Mouse (Mus musculus): ENCODE results near the gene Kif17. TPM values are rescaled to one million over a fixed set of nuclear protein-coding genes. Genes with fewer than 3 reads are reported as not detected.
"Not testable (repeated sequence)": the region's sequence is repeated elsewhere in the genome, so short reads cannot be mapped to it uniquely, and the experiment has no call there.

The Kif17 gene
- polyA plus RNA-seq, 1 experiment from 2014 or later, result 0.79 TPM

DNA sequence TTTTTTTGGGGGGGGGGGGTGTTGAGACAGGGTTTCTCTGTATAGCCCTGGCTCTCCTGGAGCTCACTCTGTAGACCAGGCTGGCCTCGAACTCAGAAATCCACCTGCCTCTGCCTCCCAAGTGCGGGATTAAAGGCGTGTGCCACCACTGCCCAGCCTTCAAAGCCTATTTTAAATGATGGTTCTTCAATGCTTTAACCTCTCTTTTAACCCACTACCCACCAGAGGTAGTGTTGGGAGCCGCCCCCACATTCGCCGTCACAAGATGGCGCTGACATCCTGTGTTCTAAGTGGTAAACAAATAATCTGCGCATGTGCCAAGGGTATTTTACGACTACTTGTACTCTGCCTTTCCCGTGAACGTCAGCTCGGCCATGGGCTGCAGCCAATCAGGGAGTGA, 76.9 kb downstream of the Kif17 start:
- H3K4me3 ChIP-seq; H3K9ac ChIP-seq; H3K36me3 ChIP-seq; ATAC-seq (ENCODE audit: extremely low read depth, insufficient number of reproducible peaks, low FRiP score, low TSS enrichment); H3K9me3 ChIP-seq: not testable (repeated sequence)
- peaks cover 29% of the 10 kb centered on the region for H3K27me3 ChIP-seq (replicated peaks)
- 0 out of 2 replicates have a peak overlapping the region, but pooled peaks have one; percentile 73 for H3K4me2 ChIP-seq
- 0 out of 2 replicates have a peak overlapping the region, but pooled peaks have one; percentile 42 for H3K27ac ChIP-seq (replicated peaks)
- H3K4me1 ChIP-seq, result peaks cover 36% of the 10 kb centered on the region
- 45% methylated on average over 9 of the region's 12 CpGs for WGBS

DNA sequence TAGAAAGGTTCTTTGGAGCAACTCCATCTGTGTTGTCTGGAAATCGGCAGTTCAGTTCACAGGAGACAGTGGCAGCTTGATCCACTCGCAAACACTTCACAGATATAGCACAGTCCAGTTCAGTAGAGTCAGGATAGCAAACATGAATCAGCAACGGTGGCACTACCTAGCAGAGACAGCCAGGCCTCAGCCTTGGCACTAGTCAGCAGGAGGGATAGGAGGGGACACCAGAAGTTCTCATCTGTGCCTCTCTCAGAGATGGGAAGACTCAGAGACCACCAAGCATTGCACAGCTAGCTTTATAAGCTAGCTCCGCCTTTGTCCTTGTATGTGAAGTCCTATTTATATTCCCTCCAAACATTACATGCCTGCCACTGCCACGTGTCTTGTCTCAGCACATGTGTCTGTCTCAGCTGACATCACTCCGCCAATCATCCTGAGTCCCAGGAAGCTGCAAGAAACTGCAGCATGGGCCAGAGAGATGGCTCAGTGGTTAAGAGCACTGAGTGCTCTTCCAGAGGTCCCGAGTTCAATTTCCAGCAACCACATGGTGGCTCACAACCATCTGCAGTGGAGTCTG, 77.7 kb downstream of the Kif17 start:
- peaks cover 38% of the 10 kb centered on the region for H3K27me3 ChIP-seq (replicated peaks)
- H3K27ac ChIP-seq (replicated peaks), result peak overlapping the region; percentile 73

DNA sequence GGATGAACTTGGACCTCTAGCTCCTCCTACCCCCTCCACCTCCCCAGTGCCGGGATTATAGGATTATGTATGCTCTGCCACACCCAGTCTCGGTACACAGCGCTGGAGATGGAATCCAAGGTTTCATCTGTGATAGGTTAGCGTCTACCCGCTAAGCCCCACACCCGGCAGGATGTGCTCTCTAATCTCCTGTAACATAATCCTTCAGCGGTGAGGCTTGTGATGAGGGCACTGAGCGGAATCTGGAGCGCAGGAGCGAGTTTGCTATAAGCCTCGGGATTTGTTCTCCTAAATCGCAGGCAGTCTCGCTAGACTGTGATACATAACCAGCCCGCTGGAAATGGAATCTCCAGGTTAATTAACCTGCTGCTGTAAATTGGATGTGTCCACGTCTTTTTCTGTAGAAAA, 80.0 kb downstream of the Kif17 start:
- H3K36me3 ChIP-seq, result no peaks in the 10 kb centered on the region
- no peak for ATAC-seq (ENCODE audit: extremely low read depth, insufficient number of reproducible peaks, low FRiP score, low TSS enrichment)
- no peaks in the 10 kb centered on the region for H3K9me3 ChIP-seq
- no peak overlapping the region for H3K27ac ChIP-seq (replicated peaks)
- peaks cover 8% of the 10 kb centered on the region for H3K4me1 ChIP-seq
- H3K4me2 ChIP-seq, result peak overlapping the region; percentile 30; the same call in 1 of the 2 replicates
- no peak overlapping the region; the same call in 1 of the 2 replicates for H3K4me3 ChIP-seq
- H3K9ac ChIP-seq, result no peak overlapping the region
- 19% methylated on average over 15 of the region's 15 CpGs for WGBS
- H3K27me3 ChIP-seq (replicated peaks), result peaks cover 41% of the 10 kb centered on the region

More for the DNA sequence above, 77.7 kb downstream of the Kif17 start:
- Histone ChIP-seq H3K9ac (peak overlapping the region; percentile 50), H3K4me2 (peak overlapping the region; percentile 64), H3K9me3 (no peaks in the 10 kb centered on the region), H3K4me3 (peak overlapping the region; percentile 45), H3K4me1 (peaks cover 27% of the 10 kb centered on the region), H3K36me3 (no peaks in the 10 kb centered on the region)
- 68% methylated on average over 7 of the region's 7 CpGs for WGBS
- no peak for ATAC-seq (ENCODE audit: extremely low read depth, insufficient number of reproducible peaks, low FRiP score, low TSS enrichment)

DNA sequence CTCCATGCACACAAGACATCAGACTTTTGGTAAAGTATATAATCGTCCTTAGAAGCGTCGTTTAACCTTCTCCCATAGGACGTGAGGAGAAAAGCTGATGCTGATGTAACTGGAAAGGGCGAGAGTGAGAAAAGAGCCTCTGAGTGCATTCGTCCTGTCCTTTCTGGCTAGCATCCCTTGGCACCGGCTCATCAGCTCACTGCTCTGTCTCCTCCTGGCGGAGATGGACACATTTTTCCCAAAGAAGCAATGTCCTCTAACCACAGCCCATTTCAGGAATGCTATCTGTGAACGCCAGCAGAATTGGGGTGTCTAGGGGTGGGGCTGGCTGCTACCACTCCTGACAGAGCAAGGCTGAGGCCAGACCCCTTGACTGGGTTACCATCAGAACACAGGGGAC, 81.4 kb downstream of the Kif17 start:
- ATAC-seq (ENCODE audit: extremely low read depth, insufficient number of reproducible peaks, low FRiP score, low TSS enrichment), result no peak
- peaks cover 41% of the 10 kb centered on the region for H3K27me3 ChIP-seq (replicated peaks)
- no peak overlapping the region for H3K27ac ChIP-seq (replicated peaks)
- WGBS, result 68% methylated on average over 9 of the region's 9 CpGs
- no peak overlapping the region for H3K4me2 ChIP-seq
- H3K9me3 ChIP-seq, result no peaks in the 10 kb centered on the region
- no peaks in the 10 kb centered on the region for H3K36me3 ChIP-seq
- H3K4me3 ChIP-seq, result no peak overlapping the region
- H3K9ac ChIP-seq, result no peak overlapping the region
- peaks cover 3% of the 10 kb centered on the region for H3K4me1 ChIP-seq

DNA sequence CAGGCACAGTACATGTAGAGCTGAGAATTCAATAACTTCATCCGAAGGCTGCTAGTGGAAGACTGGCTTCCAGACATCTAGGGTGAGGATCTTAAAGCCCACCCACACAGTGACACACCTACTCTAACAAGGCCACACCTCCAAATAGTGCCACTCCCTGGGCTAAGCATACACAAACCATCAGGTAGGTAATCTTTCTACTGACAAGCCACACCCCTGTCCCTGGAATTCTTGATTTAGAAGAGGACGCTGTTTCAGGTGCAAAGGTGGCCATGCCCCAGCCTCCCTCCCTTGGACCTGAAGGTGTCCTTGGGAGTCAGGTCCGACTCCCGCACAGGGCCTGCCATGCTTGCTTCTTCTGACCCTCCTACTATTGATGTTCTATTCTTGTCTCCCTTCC, 82.9 kb downstream of the Kif17 start:
- Histone ChIP-seq H3K36me3 (no peaks in the 10 kb centered on the region), H3K4me3 (no peak overlapping the region), H3K9me3 (no peaks in the 10 kb centered on the region), H3K27me3 (replicated peaks) (peaks cover 41% of the 10 kb centered on the region), H3K9ac (no peak overlapping the region), H3K4me2 (no peak overlapping the region), H3K4me1 (no peaks in the 10 kb centered on the region; the same call in 1 of the 2 replicates), H3K27ac (replicated peaks) (no peak overlapping the region)
- ATAC-seq (ENCODE audit: extremely low read depth, insufficient number of reproducible peaks, low FRiP score, low TSS enrichment), result no peak
- WGBS, result 72% methylated on average over 4 of the region's 4 CpGs

DNA sequence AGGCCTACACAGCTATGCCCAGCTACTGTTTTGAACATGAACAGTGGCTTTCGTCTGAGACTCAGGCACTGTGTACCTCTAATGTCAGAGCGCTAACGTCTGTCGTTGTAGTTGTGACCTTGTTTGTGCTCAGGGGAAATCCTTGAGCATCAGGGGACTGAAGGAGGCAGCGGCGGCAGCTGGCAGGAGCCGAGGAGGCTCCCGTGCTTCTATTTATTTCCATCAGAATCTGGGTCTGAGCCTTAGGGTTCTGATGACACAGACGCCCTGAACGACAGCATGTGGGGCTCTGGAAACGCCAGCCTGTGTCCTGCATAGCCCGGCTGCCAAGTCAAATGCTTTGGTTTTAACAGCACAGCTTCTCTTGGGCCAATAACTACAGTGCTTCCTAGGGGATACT, 84.8 kb downstream of the Kif17 start:
- Histone ChIP-seq H3K27ac (replicated peaks) (no peak overlapping the region), H3K4me3 (no peak overlapping the region), H3K4me2 (no peak overlapping the region), H3K9ac (no peak overlapping the region), H3K36me3 (no peaks in the 10 kb centered on the region), H3K9me3 (no peaks in the 10 kb centered on the region), H3K4me1 (peaks cover 3% of the 10 kb centered on the region), H3K27me3 (replicated peaks) (peaks cover 33% of the 10 kb centered on the region)
- WGBS, result 76% methylated on average over 12 of the region's 12 CpGs
- no peak for ATAC-seq (ENCODE audit: extremely low read depth, insufficient number of reproducible peaks, low FRiP score, low TSS enrichment)

DNA sequence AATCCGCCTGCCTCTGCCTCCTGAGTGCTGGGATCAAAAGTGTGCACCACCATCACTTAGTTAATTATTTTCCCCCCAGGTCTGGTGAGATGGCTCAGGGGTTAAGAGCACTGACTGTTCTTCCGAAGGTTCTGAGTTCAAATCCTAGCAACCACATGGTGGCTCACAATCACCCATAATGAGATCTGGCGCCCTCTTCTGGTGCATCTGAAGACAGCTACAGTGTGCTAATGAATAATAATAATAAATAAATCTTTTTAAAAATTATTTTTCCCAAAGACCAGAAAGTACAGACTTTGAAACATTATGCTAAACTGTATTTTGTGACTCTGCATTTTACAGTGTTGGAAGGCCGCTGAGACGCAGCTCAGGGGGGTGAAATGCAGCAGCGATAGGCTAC, 85.4 kb downstream of the Kif17 start:
- 84% methylated on average over 6 of the region's 6 CpGs for WGBS
- ATAC-seq (ENCODE audit: extremely low read depth, insufficient number of reproducible peaks, low FRiP score, low TSS enrichment), result no peak
- peaks cover 7% of the 10 kb centered on the region for H3K4me1 ChIP-seq

DNA sequence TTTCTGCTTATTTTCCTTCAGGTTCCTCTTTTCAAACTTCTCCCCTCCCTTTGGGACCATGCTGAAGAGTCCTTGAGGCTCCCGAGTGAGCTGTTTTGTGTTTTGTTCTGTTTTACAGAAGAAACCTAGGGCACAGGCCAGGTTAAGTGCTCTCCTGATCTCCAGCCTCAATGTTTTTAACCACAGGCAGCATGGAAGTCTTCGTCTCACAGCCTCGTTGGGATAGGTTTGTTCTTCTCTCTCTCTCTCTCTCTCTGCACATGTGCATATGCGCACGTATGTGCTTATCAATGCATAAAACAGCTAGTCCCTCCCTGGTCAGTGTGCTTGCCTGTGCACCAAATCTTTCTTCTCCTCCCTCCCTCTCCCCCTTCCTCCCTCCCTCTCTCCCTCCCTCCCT, 86.6 kb downstream of the Kif17 start:
- Histone ChIP-seq H3K36me3 (no peaks in the 10 kb centered on the region), H3K27ac (replicated peaks) (no peak overlapping the region), H3K27me3 (replicated peaks) (peaks cover 15% of the 10 kb centered on the region), H3K4me2 (no peak overlapping the region), H3K4me1 (peaks cover 16% of the 10 kb centered on the region), H3K9ac (no peak overlapping the region), H3K4me3 (no peak overlapping the region), H3K9me3 (no peaks in the 10 kb centered on the region)
- WGBS, result 65% methylated on average over 5 of the region's 5 CpGs
- ATAC-seq (ENCODE audit: extremely low read depth, insufficient number of reproducible peaks, low FRiP score, low TSS enrichment), result no peak

More for the DNA sequence above, 85.4 kb downstream of the Kif17 start:
- Histone ChIP-seq H3K27me3 (replicated peaks) (peaks cover 27% of the 10 kb centered on the region), H3K4me3 (no peak overlapping the region), H3K4me2 (no peak overlapping the region), H3K36me3 (no peaks in the 10 kb centered on the region), H3K9ac (no peak overlapping the region), H3K9me3 (no peaks in the 10 kb centered on the region), H3K27ac (replicated peaks) (no peak overlapping the region)

DNA sequence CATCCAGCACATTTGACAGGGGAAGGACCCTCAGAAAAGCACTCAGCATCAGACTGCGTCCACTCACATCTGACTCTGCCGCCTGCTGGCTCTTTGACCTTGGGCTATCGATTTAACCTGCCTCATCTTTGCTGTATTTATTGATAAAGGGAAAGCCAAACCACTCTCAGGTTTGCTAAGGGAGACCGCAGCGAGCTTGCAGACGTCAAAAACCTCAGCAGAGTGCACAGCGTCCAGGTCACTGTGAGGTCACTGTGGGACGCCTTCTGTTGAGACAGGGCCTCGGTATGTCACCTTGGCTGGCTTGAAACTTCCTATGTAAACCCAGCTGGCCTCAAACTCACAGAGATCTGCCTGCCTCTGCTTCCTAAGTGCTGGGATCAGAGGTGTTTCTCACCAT, 87.1 kb downstream of the Kif17 start:
- H3K4me3 ChIP-seq, result no peak overlapping the region
- peaks cover 18% of the 10 kb centered on the region for H3K4me1 ChIP-seq
- H3K9me3 ChIP-seq, result no peaks in the 10 kb centered on the region
- no peak overlapping the region for H3K27ac ChIP-seq (replicated peaks)
- H3K36me3 ChIP-seq, result no peaks in the 10 kb centered on the region
- peaks cover 10% of the 10 kb centered on the region for H3K27me3 ChIP-seq (replicated peaks)
- no peak overlapping the region for H3K4me2 ChIP-seq
- no peak overlapping the region for H3K9ac ChIP-seq
- WGBS, result 69% methylated on average over 9 of the region's 9 CpGs
- ATAC-seq (ENCODE audit: extremely low read depth, insufficient number of reproducible peaks, low FRiP score, low TSS enrichment), result no peak

DNA sequence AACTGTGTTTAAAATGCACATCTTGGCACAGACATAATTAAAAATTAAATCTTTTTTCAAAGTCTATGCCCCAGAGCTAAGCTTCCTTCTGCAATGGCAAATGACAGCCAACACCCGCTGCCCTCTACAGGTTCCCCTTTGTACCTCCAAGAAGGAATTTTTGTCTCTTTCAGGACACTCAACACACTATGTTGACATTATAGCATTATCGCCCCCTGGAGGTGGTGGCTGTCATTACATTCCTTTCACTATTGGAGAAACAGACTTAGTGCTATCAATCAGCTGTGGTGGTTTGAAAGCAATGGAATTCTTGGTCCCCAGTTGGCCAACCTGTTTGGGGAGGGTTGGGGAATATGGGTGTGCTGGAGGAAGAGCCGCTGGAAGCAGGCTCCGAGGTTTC, 89.7 kb downstream of the Kif17 start:
- H3K4me1 ChIP-seq, result peaks cover 40% of the 10 kb centered on the region
- no peak for ATAC-seq (ENCODE audit: extremely low read depth, insufficient number of reproducible peaks, low FRiP score, low TSS enrichment)

DNA sequence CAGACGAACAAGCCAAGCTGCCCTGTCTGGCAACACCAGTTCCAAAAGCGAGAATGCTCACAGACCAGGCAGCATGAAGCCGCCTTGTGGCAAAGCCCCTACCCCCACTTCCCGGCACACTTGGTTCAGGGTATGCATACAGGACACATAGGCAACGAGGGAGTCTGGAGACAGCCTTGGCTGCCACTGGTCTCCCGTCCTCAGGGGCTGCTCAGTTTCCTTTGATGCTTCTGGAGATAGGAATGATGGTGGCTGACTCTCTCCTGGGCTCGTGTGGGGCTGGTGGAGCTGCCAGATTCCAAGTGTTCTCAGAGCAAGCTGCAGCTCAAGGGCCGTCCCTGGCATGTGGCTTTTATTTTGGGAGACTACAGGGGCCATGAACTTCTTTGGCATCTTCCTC, 91.2 kb downstream of the Kif17 start:
- Histone ChIP-seq H3K4me3 (no peak overlapping the region), H3K27ac (replicated peaks) (no peak overlapping the region), H3K27me3 (replicated peaks) (no peaks in the 10 kb centered on the region), H3K9me3 (no peaks in the 10 kb centered on the region), H3K36me3 (no peaks in the 10 kb centered on the region), H3K4me1 (peaks cover 41% of the 10 kb centered on the region), H3K9ac (no peak overlapping the region), H3K4me2 (no peak overlapping the region)
- ATAC-seq (ENCODE audit: extremely low read depth, insufficient number of reproducible peaks, low FRiP score, low TSS enrichment), result no peak
- 50% methylated on average over 8 of the region's 8 CpGs for WGBS

More for the DNA sequence above, 89.7 kb downstream of the Kif17 start:
- no peak overlapping the region for H3K4me2 ChIP-seq
- no peaks in the 10 kb centered on the region for H3K9me3 ChIP-seq
- WGBS, result 30% methylated on average over 4 of the region's 4 CpGs
- no peak overlapping the region for H3K27ac ChIP-seq (replicated peaks)
- H3K9ac ChIP-seq, result no peak overlapping the region
- no peak overlapping the region for H3K4me3 ChIP-seq
- H3K27me3 ChIP-seq (replicated peaks), result no peaks in the 10 kb centered on the region
- H3K36me3 ChIP-seq, result no peaks in the 10 kb centered on the region

DNA sequence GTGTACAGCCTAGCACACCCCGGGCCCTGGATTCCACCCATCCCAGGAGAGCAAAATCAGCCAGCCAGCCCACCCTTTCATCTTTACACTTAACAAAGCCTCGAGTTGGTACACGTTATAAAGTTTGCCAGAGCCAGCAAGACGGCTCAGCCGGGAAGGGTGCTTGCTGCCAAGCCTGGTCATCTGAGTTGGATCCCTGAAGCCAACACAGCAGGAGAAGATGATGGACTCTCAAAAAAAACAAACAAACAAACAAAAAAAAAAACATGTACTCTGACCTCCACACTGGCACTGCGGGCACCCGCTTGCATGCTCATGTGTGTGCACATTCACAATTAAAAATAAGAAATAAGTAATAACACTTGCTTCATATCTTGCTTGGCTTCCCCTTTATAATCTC, 91.8 kb downstream of the Kif17 start:
- Histone ChIP-seq H3K4me1 (peaks cover 41% of the 10 kb centered on the region), H3K9ac (no peak overlapping the region), H3K4me3 (no peak overlapping the region), H3K9me3 (no peaks in the 10 kb centered on the region), H3K27ac (replicated peaks) (peak overlapping the region; percentile 82), H3K27me3 (replicated peaks) (no peaks in the 10 kb centered on the region), H3K36me3 (no peaks in the 10 kb centered on the region), H3K4me2 (no peak overlapping the region)
- no peak for ATAC-seq (ENCODE audit: extremely low read depth, insufficient number of reproducible peaks, low FRiP score, low TSS enrichment)
- WGBS, result 75% methylated on average over 7 of the region's 7 CpGs

Data from heart, embryonic 13.5 days (tissue).